Mouse (Mus musculus): ENCODE measurements around the gene Ppp2r1b.

Gene Ppp2r1b

GRCm38 (mm10) chr9:50864877-50865276 is 19.8 kb downstream of the Ppp2r1b start:
- DNase-seq (ENCODE audit: extremely low spot score, low read depth, low spot score) = no peak

- no peak for DNase-seq (ENCODE audit: extremely low spot score, low read depth, low spot score)
Observed at GRCm38 (mm10) chr9:50865803-50866202, 20.7 kb downstream of the Ppp2r1b start.

DNA sequence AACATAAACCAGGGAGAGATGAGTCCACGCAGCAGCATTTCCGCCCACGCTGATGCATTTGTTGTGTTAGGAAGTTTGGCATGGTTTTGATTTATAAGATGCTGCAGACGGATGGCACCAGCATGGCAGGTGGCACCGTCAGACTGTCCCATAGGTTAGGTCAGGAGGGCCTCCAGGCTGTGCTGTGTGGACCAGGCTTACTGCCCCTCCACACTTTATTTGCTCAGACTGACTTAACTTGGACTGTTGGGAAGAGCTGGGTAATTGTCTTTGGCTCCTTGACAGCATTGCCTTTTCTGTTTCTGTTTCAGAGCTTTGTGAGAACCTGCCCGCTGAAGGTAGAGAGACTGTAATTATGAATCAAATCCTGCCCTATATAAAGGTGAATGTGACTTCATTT is 21.9 kb downstream of the Ppp2r1b start:
- DNase-seq (ENCODE audit: extremely low spot score, low read depth, low spot score) = no peak

- no peak for DNase-seq (ENCODE audit: extremely low spot score, low read depth, low spot score)
Observed at GRCm38 (mm10) chr9:50868182-50868581, 23.1 kb downstream of the Ppp2r1b start.

DNA sequence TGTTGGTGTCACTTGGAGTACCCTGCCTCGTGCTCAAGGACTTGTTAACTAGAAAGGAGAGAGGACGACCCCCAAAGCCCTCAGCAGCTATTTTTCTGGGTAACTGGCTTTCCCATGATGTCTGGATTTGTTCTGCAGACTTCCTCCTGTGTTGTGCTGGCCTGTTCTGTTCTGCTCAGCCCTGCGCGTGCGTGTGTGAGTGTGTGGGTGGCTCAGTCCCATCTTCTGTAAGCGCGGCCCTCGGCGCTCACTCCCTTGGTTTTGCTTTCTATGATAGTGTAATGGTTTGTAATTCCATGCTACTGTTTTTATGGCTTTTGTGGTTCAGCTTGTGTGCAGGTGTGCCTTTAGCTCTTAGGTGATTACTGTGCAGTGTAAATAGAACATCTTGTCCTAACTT is 28.1 kb downstream of the Ppp2r1b start:
- DNase-seq (ENCODE audit: extremely low spot score, low read depth, low spot score) = no peak

- no peak for DNase-seq (ENCODE audit: extremely low spot score, low read depth, low spot score)
Observed at GRCm38 (mm10) chr9:50874031-50874430, 28.9 kb downstream of the Ppp2r1b start.

- DNase-seq (ENCODE audit: extremely low spot score, low read depth, low spot score) = no peak
Observed at GRCm38 (mm10) chr9:50875470-50875869, 30.4 kb downstream of the Ppp2r1b start.

- no peak for DNase-seq (ENCODE audit: extremely low spot score, low read depth, low spot score)
Observed at GRCm38 (mm10) chr9:50876287-50876686, 31.2 kb downstream of the Ppp2r1b start.

DNA sequence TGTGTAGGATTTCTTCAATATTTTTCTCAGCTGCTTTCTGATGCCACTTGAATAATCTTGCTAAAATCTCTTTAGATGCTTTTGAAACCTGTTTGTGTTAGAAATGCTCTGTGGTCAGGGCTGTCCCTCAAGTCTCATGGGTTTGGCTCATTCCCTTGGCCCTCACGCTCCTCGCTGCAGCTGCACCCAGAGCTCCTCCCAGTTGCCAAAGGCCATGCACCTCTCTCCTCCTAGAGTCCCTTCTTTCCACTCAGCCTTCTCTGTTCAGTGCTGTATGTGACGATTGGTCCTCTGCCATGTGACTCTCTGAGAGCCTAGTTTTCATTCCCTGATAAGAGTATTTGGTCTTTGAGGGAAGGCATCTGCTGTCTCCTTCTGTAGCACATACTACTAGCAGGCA is 32.3 kb downstream of the Ppp2r1b start:
- no peak for DNase-seq (ENCODE audit: extremely low spot score, low read depth, low spot score)

DNA sequence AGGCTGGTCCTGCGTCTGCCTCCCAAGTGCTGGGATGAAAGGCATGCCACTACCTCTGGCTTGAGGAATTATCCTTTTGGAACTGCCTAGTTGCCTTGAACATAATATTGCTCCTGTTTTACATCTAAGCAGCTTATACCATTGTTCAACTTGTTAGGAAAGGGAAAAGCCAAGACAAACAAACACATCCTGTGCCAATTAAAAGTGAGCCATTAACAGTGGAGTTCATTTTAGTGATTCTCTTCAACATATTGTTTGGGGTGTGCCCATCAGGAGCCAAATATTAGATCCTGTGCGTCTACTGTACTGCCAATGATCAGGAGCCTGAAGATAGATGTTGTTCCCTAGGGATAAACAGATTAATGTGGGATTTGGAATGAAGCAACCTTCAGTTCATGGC is 37.1 kb downstream of the Ppp2r1b start:
- DNase-seq (ENCODE audit: extremely low spot score, low read depth, low spot score) = no peak

DNA sequence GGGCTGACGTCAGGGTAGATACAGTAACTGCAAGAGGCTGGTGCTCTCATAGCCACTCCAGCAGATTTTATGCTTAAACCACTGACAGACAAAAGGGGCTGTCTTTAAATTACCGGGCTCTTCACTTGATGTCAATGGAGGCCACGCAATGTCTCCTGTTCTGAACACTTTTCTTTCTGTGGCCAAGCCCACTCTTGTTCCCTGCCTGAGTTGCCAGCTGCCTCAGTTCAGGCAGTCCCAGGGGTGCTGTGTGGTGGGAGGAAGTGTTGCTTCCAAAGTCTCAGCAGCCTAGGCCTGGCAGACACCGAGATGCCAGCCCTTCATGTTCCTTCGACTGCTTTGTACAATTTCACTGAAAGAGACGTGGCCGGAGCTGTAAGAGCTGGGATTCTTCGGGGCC is 39.0 kb downstream of the Ppp2r1b start:
- no peak for DNase-seq (ENCODE audit: extremely low spot score, low read depth, low spot score)

DNA sequence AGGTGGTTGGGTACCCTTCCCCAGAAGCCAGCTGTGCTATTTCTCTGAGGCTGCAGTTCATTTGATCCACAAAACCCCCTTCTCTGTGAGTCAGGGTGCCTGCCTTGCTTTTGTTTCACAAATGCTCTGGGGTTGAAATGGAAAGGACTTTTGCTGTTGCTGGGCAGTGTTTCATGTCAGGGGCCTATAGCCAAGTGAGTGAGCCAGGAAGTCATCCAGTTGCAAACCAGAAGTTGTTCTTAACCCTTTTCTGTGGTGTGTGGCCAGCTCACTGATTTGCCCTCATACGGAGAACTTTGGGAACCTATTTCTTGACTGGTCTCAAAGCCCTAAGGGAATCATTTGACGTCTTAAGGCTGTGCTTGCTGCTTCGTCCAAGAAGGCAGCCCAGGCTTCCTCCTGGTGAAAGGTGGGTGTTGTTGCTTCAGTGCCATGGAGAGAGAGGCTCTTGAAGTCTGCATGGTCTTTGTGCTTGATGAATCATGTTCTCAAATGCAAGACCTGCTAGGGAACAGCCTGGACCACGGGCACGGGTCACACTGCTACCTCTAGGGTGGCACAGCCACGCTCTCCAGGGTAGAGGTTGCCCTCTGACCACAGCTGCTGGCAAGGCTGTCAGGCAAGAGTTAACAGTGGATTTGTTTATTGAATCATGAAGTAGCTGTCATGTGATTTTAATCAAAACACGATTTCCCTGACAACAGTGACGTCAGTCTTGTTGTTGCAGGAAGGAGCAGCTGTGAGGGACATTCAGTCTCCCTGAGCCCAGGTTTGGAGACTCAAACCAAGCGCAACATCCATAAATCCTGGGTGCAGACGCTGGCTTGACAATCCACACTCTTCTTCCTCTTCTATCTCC is 39.9 kb downstream of the Ppp2r1b start:
- DNase-seq (ENCODE audit: extremely low spot score, low read depth, low spot score) = no peak

DNA sequence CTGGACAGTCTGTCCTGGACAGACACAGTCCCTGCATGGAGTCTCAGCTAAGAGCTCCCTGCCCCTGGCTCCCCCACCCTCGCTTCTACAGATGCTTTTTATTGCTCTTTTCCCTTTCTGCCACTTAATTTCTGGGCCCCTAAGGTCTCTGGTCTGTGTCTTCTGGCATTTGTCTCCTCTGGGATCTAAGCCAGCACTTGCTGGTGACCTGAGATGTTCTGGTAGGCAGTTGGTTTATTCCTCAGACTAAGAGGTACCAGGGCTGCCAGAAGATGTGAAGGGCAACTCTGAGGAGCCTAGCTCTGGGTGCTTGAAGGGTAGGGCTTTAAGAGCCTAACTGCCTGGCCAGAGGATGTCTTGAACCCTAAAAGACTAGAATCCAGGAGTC is 40.5 kb downstream of the Ppp2r1b start:
- no peak for DNase-seq (ENCODE audit: extremely low spot score, low read depth, low spot score)

DNA sequence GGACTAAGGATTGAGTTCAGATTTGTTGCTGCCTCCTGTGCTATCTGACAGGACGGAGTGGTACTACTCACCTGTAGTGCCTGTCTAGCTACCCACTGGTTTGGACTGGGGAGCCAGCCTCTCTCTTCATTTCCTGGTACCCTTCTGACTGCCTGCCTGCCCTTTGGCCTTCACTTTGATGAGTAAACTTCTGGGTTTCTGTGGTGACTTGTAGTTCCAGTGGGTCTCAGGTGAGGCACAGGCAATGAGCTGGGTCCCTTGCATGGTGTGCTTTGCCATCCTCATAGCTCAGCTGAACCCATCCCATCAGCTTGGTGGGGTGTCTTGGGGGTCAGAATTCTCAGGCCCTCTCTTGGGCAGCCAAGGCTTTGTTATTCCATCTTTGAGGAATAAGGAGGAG is 41.8 kb downstream of the Ppp2r1b start:
- DNase-seq (ENCODE audit: extremely low spot score, low read depth, low spot score) = no peak

DNA sequence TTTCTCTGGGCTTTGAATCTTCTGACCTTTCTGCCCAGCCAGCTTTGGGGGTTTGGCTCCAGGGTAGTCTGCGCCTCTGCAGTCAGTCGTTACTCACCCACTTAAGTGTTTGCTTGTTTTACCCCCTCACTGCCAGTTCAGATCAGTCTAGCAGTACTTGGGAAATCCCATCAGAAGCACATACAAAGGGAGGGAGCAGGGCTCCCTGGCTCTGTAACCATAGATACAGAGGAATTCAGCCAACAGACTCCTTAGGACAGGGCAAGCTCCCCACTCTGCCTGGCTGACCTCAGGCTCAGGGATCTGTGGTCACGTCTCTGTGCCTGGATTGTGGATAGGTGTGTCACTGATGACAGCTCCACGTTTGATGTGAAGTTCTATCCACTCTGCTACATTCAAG is 42.2 kb downstream of the Ppp2r1b start:
- DNase-seq (ENCODE audit: extremely low spot score, low read depth, low spot score) = no peak

DNA sequence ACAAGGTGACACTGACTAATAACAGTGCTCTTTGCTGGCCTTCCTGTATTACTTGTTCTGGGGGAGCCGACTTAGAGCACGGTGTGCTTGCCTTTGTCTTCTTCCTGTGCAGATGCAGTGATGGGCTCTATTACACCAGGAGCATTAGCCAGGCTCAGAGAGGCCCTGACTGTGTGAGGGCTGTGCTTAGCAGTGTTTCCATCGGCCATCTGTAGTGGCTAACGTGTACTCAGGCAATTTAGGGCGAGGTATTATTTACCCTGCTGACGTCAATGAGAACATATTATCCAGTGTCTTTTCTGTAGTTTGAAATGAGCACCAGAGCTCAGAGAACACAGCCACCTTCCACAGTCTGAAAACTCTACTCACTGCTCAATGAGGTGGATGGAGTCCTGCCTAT is 44.1 kb downstream of the Ppp2r1b start:
- no peak for DNase-seq (ENCODE audit: extremely low spot score, low read depth, low spot score)

GRCm38 (mm10) chr9:50889964-50890363 is 44.9 kb downstream of the Ppp2r1b start:
- DNase-seq (ENCODE audit: extremely low spot score, low read depth, low spot score) = no peak

DNA sequence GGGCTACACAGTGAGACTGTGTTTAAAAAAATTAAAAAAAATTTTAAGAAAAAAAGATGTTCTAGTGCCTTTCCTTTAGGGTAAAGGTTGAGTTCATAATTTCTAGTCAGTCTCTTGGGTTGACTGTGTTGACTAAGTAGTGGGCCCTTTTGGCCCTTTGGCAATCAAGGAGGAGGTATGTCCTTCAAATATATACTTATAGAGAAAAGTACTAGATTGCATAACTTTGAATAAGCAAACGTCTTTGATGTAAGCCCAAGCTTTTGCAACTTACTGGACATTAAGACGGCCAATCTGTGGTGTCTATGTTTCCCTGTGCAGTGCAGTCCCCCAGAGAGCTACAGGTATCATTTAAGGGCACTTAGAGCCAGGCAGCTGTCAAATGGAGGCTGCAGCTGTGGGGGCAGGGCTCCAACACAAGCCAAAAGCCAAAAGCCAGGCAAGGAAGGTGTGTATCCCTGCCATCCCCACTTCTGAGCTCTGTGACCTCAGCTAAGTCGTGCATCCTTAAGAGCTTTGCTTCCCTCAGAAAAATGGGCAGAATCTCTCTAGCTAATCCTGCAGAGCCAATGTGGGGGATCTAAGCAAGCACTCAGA is 45.5 kb downstream of the Ppp2r1b start:
- no peak for DNase-seq (ENCODE audit: extremely low spot score, low read depth, low spot score)

DNA sequence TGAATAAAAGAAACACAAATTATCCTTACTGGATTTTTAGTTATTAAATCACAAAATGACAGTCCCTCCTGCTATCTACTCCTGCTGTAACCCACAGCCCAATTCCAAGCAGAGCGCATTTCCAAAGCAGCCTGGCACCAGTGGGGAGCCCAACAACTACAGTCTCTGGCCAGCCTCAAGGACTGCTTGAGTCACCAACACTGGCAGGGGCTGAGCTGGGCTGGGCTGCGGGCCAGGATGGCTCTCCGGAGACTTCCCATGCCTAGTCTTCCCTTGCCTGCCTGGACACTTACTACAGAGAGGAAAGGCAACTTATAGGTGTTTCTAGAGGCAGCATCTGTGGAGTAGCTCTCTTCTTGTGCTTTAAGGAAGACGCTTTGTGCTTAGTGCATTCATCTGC is 48.6 kb downstream of the Ppp2r1b start:
- no peak for DNase-seq (ENCODE audit: extremely low spot score, low read depth, low spot score)

DNA sequence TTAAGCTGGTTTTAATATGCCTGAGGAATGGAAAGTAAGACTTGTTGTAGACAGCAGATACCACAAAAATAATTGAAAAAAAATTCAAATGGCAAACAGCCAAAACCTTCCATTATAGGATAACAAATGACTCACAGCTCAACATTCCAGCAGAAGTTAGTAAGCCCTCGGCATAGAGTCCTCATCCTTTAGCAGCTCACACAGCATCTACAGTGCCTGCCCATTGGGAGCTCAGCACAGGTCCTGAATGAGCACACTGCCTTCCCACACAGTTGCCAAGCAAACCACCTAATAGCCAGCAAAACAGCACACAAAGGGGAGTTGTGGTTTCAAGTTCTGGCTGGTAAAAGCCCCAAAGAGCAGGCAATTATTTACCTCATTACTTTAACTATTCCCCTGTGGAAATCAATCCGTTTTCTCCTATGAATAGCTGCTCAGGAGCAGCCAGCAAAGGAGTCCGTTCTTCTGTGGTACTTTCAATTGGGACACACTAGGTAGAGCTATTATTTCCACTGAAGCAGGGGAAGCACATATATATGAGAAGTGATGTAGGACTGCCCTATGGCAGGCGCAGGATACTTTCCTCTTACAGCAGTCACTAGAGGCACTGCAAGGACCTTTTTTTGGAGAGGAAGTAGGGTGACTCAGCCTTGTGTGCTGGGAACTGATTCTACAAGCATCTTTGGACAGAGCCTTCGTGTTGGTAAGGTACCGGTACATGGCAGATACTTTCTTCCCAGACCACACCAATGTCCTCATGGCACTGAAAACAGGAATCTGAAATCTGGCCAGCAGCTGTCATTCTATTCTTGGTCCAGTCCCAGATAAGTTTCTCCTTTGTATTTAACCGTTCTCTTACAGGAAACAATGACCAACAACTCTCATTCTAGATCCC is 55.2 kb downstream of the Ppp2r1b start:
- no peak for DNase-seq (ENCODE audit: extremely low spot score, low read depth, low spot score)

GRCm38 (mm10) chr9:50904196-50904847 is 59.2 kb downstream of the Ppp2r1b start:
- no peak for DNase-seq (ENCODE audit: extremely low spot score, low read depth, low spot score)
